Mouse (Mus musculus): ENCODE results near the gene Asb1. TPM values are rescaled to one million over a fixed set of nuclear protein-coding genes. Genes with fewer than 3 reads are reported as not detected.

Asb1 gene
- polyA plus RNA-seq, 1 experiment from 2014 or later, result 6.8 TPM

DNA sequence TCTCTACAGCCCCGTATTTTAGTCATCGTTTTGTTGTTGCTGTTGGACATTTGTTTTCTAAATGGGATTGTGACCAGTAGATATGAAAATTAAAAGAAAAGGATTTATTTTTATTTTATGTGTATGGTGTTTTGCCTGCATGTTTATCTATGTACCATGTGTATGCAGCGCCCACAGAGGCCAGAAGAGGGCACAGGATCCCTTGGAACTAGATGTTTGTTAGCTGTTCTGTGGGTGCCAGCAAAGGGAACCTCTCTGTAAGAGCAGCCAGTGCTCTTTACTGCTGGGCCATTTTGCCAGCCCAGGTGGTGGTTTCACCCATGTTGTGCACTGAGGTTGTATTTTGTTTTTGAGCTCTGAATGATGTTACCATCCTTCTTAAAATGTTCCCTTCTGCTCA lies 33.9 kb downstream of the Asb1 start:
- WGBS, result 64% methylated on average over 3 of the region's 3 CpGs
- no peak for ATAC-seq (replicated peaks; ENCODE audit: insufficient number of reproducible peaks, low FRiP score, low TSS enrichment, low read depth)

GRCm38 (mm10) chr1:91577883-91578517 lies 37.7 kb downstream of the Asb1 start:
- no peak for DNase-seq (ENCODE audit: low spot score)
- Histone ChIP-seq H3K4me1 (ENCODE audit: control insufficient read depth, insufficient read depth, low read length) (no peaks in the 10 kb centered on the region), H3K4me3 (ENCODE audit: low read depth, low read length) (no peak overlapping the region), H3K4me2 (ENCODE audit: low read depth, low read length) (no peak overlapping the region), H3K36me3 (replicated peaks; ENCODE audit: control insufficient read depth, insufficient read depth, low read depth, low read length) (no peaks in the 10 kb centered on the region), H3K9me3 (replicated peaks; ENCODE audit: control insufficient read depth, low read length) (no peaks in the 10 kb centered on the region), H3K27ac (replicated peaks; ENCODE audit: low read depth, low read length) (no peak overlapping the region), H3K9ac (replicated peaks; ENCODE audit: low read length) (no peak overlapping the region), H3K27me3 (ENCODE audit: control insufficient read depth, insufficient read depth, low read length) (no peaks in the 10 kb centered on the region)
- WGBS, result 75% methylated on average over 7 of the region's 7 CpGs
- no peak for ATAC-seq (replicated peaks; ENCODE audit: insufficient number of reproducible peaks, low FRiP score, low TSS enrichment, low read depth)

More for the DNA sequence above, 33.9 kb downstream of the Asb1 start:
- Histone ChIP-seq H3K4me3 (ENCODE audit: low read depth, low read length) (no peak overlapping the region), H3K27ac (replicated peaks; ENCODE audit: low read depth, low read length) (no peak overlapping the region), H3K36me3 (replicated peaks; ENCODE audit: control insufficient read depth, insufficient read depth, low read depth, low read length) (no peaks in the 10 kb centered on the region), H3K9ac (replicated peaks; ENCODE audit: low read length) (no peak overlapping the region), H3K9me3 (replicated peaks; ENCODE audit: control insufficient read depth, low read length) (no peaks in the 10 kb centered on the region), H3K4me2 (ENCODE audit: low read depth, low read length) (no peak overlapping the region), H3K4me1 (ENCODE audit: control insufficient read depth, insufficient read depth, low read length) (no peaks in the 10 kb centered on the region), H3K27me3 (ENCODE audit: control insufficient read depth, insufficient read depth, low read length) (no peaks in the 10 kb centered on the region)
- peak; percentile 62 for DNase-seq (ENCODE audit: low spot score)

DNA sequence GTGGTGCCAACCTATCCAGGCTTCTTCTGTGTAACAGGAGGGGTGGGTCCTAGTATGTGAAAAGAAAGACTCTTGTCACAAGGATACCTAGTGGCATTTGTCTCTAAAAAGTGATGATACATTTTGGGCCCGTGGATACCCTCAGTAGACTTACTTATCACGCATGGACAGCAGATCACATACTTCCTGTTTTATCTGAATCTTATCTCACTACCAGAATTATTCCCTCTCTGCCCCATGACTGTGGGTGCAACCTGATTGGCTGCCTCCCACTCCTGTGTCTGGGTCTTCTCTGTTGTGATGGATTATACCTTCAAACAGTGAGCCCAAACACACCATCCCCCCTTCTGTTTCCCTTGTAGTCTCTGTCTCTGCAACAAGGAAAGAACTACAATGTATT lies 40.2 kb downstream of the Asb1 start:
- ATAC-seq (replicated peaks; ENCODE audit: insufficient number of reproducible peaks, low FRiP score, low TSS enrichment, low read depth) (no peak), DNase-seq (ENCODE audit: low spot score) (no peak)
- H3K4me2 ChIP-seq (ENCODE audit: low read depth, low read length), result no peak overlapping the region
- H3K36me3 ChIP-seq (replicated peaks; ENCODE audit: control insufficient read depth, insufficient read depth, low read depth, low read length), result no peaks in the 10 kb centered on the region
- H3K9me3 ChIP-seq (replicated peaks; ENCODE audit: control insufficient read depth, low read length), result no peaks in the 10 kb centered on the region
- no peak overlapping the region for H3K4me3 ChIP-seq (ENCODE audit: low read depth, low read length)
- no peak overlapping the region for H3K27ac ChIP-seq (replicated peaks; ENCODE audit: low read depth, low read length)
- WGBS, result 83% methylated on average over 2 of the region's 2 CpGs
- no peaks in the 10 kb centered on the region; the same call in 1 of the 2 replicates for H3K4me1 ChIP-seq (ENCODE audit: control insufficient read depth, insufficient read depth, low read length)
- H3K9ac ChIP-seq (replicated peaks; ENCODE audit: low read length), result no peak overlapping the region
- no peaks in the 10 kb centered on the region for H3K27me3 ChIP-seq (ENCODE audit: control insufficient read depth, insufficient read depth, low read length)

- Histone ChIP-seq H3K36me3 (replicated peaks; ENCODE audit: control insufficient read depth, insufficient read depth, low read depth, low read length) (no peaks in the 10 kb centered on the region), H3K4me1 (ENCODE audit: control insufficient read depth, insufficient read depth, low read length) (no peaks in the 10 kb centered on the region; the same call in 1 of the 2 replicates), H3K4me2 (ENCODE audit: low read depth, low read length) (no peak overlapping the region), H3K9me3 (replicated peaks; ENCODE audit: control insufficient read depth, low read length) (no peaks in the 10 kb centered on the region), H3K4me3 (ENCODE audit: low read depth, low read length) (no peak overlapping the region), H3K27ac (replicated peaks; ENCODE audit: low read depth, low read length) (no peak overlapping the region), H3K9ac (replicated peaks; ENCODE audit: low read length) (no peak overlapping the region), H3K27me3 (ENCODE audit: control insufficient read depth, insufficient read depth, low read length) (no peaks in the 10 kb centered on the region)
- ATAC-seq (replicated peaks; ENCODE audit: insufficient number of reproducible peaks, low FRiP score, low TSS enrichment, low read depth) (no peak), DNase-seq (ENCODE audit: low spot score) (no peak)
- WGBS, result 73% methylated on average over 2 of the region's 2 CpGs
Observed at GRCm38 (mm10) chr1:91581206-91581605, 40.9 kb downstream of the Asb1 start.

DNA sequence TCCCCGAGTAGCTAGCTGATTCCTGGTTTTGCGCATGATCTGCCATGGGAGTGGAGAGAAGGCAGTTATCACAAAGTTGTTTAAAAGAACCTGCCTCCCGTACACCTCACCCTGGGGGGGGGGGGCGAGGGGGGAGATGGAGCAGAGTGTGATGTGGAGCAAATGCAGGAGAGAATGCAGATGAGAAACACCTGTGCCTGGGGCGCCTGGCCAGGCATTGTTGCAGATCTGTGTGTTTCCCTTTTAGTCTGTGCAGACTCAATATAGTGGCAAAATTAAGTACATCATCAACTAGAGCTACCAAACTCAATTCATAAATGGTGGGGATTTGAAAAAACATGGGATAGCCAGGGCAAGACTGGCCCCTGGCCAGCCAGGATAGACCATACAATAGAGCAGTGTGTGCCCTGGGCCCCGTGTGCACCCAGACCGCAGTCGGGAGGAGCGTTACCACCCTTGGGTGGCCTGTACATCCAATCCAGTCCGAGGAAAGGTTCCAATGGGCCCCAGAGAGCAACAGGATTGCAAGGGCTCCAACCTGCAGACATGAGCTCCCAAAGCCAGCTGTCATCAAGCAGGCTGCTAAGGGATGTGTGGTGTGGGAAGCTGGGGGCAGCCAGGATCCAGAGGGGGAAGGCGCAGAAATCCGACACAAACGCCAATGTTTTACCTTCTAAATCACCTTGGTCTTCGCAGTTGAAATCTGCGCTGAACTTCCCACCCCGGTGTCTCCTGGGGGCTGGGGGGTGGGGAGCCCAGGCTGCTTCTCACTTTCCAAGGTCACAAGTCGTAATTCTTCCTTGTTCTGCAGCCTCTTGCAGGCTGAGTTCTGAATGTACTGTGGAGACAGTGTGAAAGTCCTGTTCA lies 44.9 kb downstream of the Asb1 start:
- Histone ChIP-seq H3K27me3 (ENCODE audit: control insufficient read depth, insufficient read depth, low read length) (no peaks in the 10 kb centered on the region), H3K4me2 (ENCODE audit: low read depth, low read length) (no peak overlapping the region), H3K27ac (replicated peaks; ENCODE audit: low read depth, low read length) (no peak overlapping the region), H3K36me3 (replicated peaks; ENCODE audit: control insufficient read depth, insufficient read depth, low read depth, low read length) (no peaks in the 10 kb centered on the region), H3K9me3 (replicated peaks; ENCODE audit: control insufficient read depth, low read length) (no peaks in the 10 kb centered on the region), H3K4me3 (ENCODE audit: low read depth, low read length) (no peak overlapping the region), H3K9ac (replicated peaks; ENCODE audit: low read length) (no peak overlapping the region), H3K4me1 (ENCODE audit: control insufficient read depth, insufficient read depth, low read length) (no peaks in the 10 kb centered on the region; the same call in 1 of the 2 replicates)
- no peak for ATAC-seq (replicated peaks; ENCODE audit: insufficient number of reproducible peaks, low FRiP score, low TSS enrichment, low read depth)
- no peak for DNase-seq (ENCODE audit: low spot score)
- WGBS, result 76% methylated on average over 17 of the region's 17 CpGs

- no peak overlapping the region for H3K9ac ChIP-seq (replicated peaks; ENCODE audit: low read length)
- H3K36me3 ChIP-seq (replicated peaks; ENCODE audit: control insufficient read depth, insufficient read depth, low read depth, low read length), result no peaks in the 10 kb centered on the region
- H3K27ac ChIP-seq (replicated peaks; ENCODE audit: low read depth, low read length), result no peak overlapping the region
- no peak overlapping the region for H3K4me3 ChIP-seq (ENCODE audit: low read depth, low read length)
- H3K9me3 ChIP-seq (replicated peaks; ENCODE audit: control insufficient read depth, low read length), result no peaks in the 10 kb centered on the region
- H3K4me2 ChIP-seq (ENCODE audit: low read depth, low read length), result no peak overlapping the region
- ATAC-seq (replicated peaks; ENCODE audit: insufficient number of reproducible peaks, low FRiP score, low TSS enrichment, low read depth) (no peak), DNase-seq (ENCODE audit: low spot score) (no peak)
- 73% methylated on average over 6 of the region's 6 CpGs for WGBS
- no peaks in the 10 kb centered on the region; the same call in 1 of the 2 replicates for H3K4me1 ChIP-seq (ENCODE audit: control insufficient read depth, insufficient read depth, low read length)
- no peaks in the 10 kb centered on the region for H3K27me3 ChIP-seq (ENCODE audit: control insufficient read depth, insufficient read depth, low read length)
Observed at GRCm38 (mm10) chr1:91589738-91590137, 49.4 kb downstream of the Asb1 start.

DNA sequence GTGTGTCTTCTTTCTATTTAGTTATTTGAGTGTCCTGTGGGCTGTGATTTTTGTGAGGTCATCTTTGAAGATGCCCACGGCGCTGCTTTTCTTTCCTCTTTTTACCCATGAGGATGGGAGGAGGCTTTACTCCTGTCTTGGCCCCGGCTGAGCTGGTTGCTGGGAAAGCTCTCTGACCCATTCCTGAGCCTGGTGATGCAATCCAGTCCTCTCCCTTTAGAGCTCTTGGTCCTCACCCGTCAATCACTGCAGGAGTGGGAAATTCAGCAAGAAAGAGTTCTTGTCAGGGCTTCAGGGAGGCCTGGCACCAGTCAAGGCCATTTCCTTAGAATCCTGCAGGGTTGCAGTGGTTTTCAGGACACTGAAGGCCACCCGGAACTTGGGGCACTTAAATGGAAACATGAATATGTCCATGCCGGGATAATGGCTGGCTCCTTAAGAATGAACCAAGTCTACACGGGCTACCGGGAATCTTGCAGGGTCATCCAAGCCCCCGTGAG lies 55.2 kb downstream of the Asb1 start:
- 78% methylated on average over 9 of the region's 9 CpGs for WGBS
- H3K4me1 ChIP-seq (ENCODE audit: control insufficient read depth, insufficient read depth, low read length), result peaks cover under 1% of the 10 kb centered on the region

GRCm38 (mm10) chr1:91597611-91598010 lies 57.3 kb downstream of the Asb1 start:
- no peaks in the 10 kb centered on the region for H3K36me3 ChIP-seq (replicated peaks; ENCODE audit: control insufficient read depth, insufficient read depth, low read depth, low read length)
- H3K9me3 ChIP-seq (replicated peaks; ENCODE audit: control insufficient read depth, low read length), result no peaks in the 10 kb centered on the region
- ATAC-seq (replicated peaks; ENCODE audit: insufficient number of reproducible peaks, low FRiP score, low TSS enrichment, low read depth) (no peak), DNase-seq (ENCODE audit: low spot score) (no peak)
- H3K9ac ChIP-seq (replicated peaks; ENCODE audit: low read length), result no peak overlapping the region
- H3K4me3 ChIP-seq (ENCODE audit: low read depth, low read length), result no peak overlapping the region
- no peaks in the 10 kb centered on the region; the same call in 1 of the 2 replicates for H3K27me3 ChIP-seq (ENCODE audit: control insufficient read depth, insufficient read depth, low read length)
- no peak overlapping the region for H3K4me2 ChIP-seq (ENCODE audit: low read depth, low read length)
- peaks cover 2% of the 10 kb centered on the region for H3K4me1 ChIP-seq (ENCODE audit: control insufficient read depth, insufficient read depth, low read length)
- no peak overlapping the region for H3K27ac ChIP-seq (replicated peaks; ENCODE audit: low read depth, low read length)
- WGBS, result 87% methylated on average over 5 of the region's 5 CpGs

More for the DNA sequence above, 55.2 kb downstream of the Asb1 start:
- DNase-seq (ENCODE audit: low spot score) (no peak), ATAC-seq (replicated peaks; ENCODE audit: insufficient number of reproducible peaks, low FRiP score, low TSS enrichment, low read depth) (no peak)
- Histone ChIP-seq H3K4me2 (ENCODE audit: low read depth, low read length) (no peak overlapping the region), H3K9ac (replicated peaks; ENCODE audit: low read length) (no peak overlapping the region), H3K4me3 (ENCODE audit: low read depth, low read length) (no peak overlapping the region), H3K9me3 (replicated peaks; ENCODE audit: control insufficient read depth, low read length) (no peaks in the 10 kb centered on the region), H3K36me3 (replicated peaks; ENCODE audit: control insufficient read depth, insufficient read depth, low read depth, low read length) (no peaks in the 10 kb centered on the region), H3K27me3 (ENCODE audit: control insufficient read depth, insufficient read depth, low read length) (no peaks in the 10 kb centered on the region; the same call in 1 of the 2 replicates), H3K27ac (replicated peaks; ENCODE audit: low read depth, low read length) (no peak overlapping the region)
